In the genomic region with DNA sequence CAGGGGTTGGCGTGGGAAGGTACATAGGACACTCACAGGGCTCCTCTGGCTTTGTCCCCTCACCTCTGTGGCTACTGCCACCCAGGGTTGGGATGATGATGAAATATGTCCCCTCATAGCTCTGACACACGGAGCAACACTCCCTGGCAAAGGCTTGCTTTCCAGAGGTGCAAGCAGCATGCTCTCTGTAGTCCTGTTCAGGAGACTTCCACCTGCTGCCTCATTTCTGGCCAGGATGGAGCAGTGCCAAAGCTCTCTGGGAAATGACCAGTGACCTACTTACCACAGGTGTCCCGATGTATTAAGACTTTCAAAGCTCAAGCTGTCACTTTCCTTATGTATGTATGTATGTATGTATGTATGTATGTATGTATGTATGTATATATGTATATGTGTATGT, we compare ENCODE assay signal across 12 mouse cellular contexts.
DNase-seq lines count a peak whose midpoint lies in the region; ATAC-seq and TF ChIP-seq lines count a peak whose summit lies in the region.
"Had no signal": no experiment of that assay in that cellular context is flagged by ENCODE, and none has a peak within 500 bp of the region (broad histone marks: within the 10 kb centered on the region; RNA-seq: fewer than 3 reads in every experiment).

No protein-coding gene starts in this region.

- no peak for TF ChIP-seq CTCF in gastrocnemius, adult 2 months (IDR thresholded peaks at IDR 0.05)

- 0 out of 2 replicates have a peak, but pooled peaks cover 2% of the 10 kb centered on the region for H3K4me1 ChIP-seq in intestine, embryonic 16.5 days (ENCODE audit: control insufficient read depth, insufficient read depth, low read length)

- H3K36me3 ChIP-seq in intestine, embryonic 16.5 days (ENCODE audit: control insufficient read depth, insufficient read depth, low read length): no peaks in the 10 kb centered on the region
- H3K36me3 ChIP-seq: limb, embryonic 15.5 days; lung, embryonic 15.5 days had no signal

- no peak overlapping the region for H3K4me2 ChIP-seq in intestine, embryonic 16.5 days (ENCODE audit: low read depth, low read length)
- H3K4me2 ChIP-seq: limb, embryonic 15.5 days; lung, embryonic 15.5 days had no signal

- H3K4me3 ChIP-seq in gastrocnemius, adult 2 months: no peak overlapping the region
- H3K4me3 ChIP-seq in intestine, embryonic 16.5 days (ENCODE audit: low read length): no peak overlapping the region
- H3K4me3 ChIP-seq: limb, embryonic 15.5 days; lung, embryonic 15.5 days had no signal

- H3K27ac ChIP-seq in gastrocnemius, adult 2 months: no peak overlapping the region
- no peak overlapping the region for H3K27ac ChIP-seq in intestine, embryonic 16.5 days (ENCODE audit: low read length)
- H3K27ac ChIP-seq: limb, embryonic 15.5 days; lung, embryonic 15.5 days had no signal

- ATAC-seq in intestine, embryonic 16.5 days: no peak
- ATAC-seq: forebrain, embryonic 16.5 days; midbrain, embryonic 16.5 days had no signal

- intact Hi-C loops in gastrocnemius, adult 2 months (cut with DNase I): no loop called here
- intact Hi-C loops in left cerebral cortex, postnatal 4 days (cut with DNase I): no loop called here
- intact Hi-C loops in left cerebral cortex, postnatal 10 days (cut with DNase I): no loop called here

- peak; percentile 52 for DNase-seq in gastrocnemius, adult 2 months
- DNase-seq in gastrocnemius, postnatal 4 days (ENCODE audit: low spot score in 2 of 2): no peak
- peak; percentile 32 for DNase-seq in left cerebral cortex, postnatal 4 days
- no peak for DNase-seq in left cerebral cortex, postnatal 10 days (ENCODE audit: extremely low spot score in 1 of 2, low spot score in 2 of 2)
- DNase-seq in cerebellum, adult 9-11 months: peak; percentile 92
- DNase-seq in natural killer cell, adult 2 months (ENCODE audit: low spot score in 2 of 2): no peak
- DNase-seq: right cerebral cortex, postnatal 14 days had no signal

- WGBS in intestine, embryonic 16.5 days: 89% methylated on average over 3 of the region's 3 CpGs

- no peaks in the 10 kb centered on the region for H3K9me3 ChIP-seq in intestine, embryonic 16.5 days (ENCODE audit: control insufficient read depth, low read length)
- H3K9me3 ChIP-seq: limb, embryonic 15.5 days; lung, embryonic 15.5 days had no signal

- no peak overlapping the region for H3K9ac ChIP-seq in intestine, embryonic 16.5 days (ENCODE audit: low read depth, low read length)
- H3K9ac ChIP-seq: limb, embryonic 15.5 days; lung, embryonic 15.5 days had no signal

- no peaks in the 10 kb centered on the region for H3K27me3 ChIP-seq in intestine, embryonic 16.5 days (replicated peaks; ENCODE audit: control insufficient read depth, insufficient read depth, low read length)
- H3K27me3 ChIP-seq: limb, embryonic 15.5 days; lung, embryonic 15.5 days had no signal

Comparison
In these comparisons a context has a peak if more than half of its experiments do, and no peak if none do; other contexts are left out.
1. DNase-seq: peak in gastrocnemius, adult 2 months (single experiment), left cerebral cortex, postnatal 4 days (single experiment) and cerebellum, adult 9-11 months (single experiment); none in gastrocnemius, postnatal 4 days (0 of 2), left cerebral cortex, postnatal 10 days (0 of 2) and natural killer cell, adult 2 months (0 of 2).